Mouse (Mus musculus) left cerebral cortex, adult 9 months (tissue): ENCODE measurements around the gene Tspan9.

ENCODE experiments used
- DNase-seq, 2 experiments: peaks; one replicate each; pipeline ENCODE4 v3.0.0; 2022; ENCODE audit warnings: low spot score in 2 of 2

Gene Tspan9

GRCm38 (mm10) chr6:128078508-128078907 is 64.9 kb downstream of the Tspan9 start:
- no peak for DNase-seq

- DNase-seq: no peak
These were observed 67.0 kb downstream of the Tspan9 start for GRCm38 (mm10) chr6:128076104-128077020.

GRCm38 (mm10) chr6:128075453-128076003 is 67.9 kb downstream of the Tspan9 start:
- no peak for DNase-seq

GRCm38 (mm10) chr6:128070921-128071558 is 72.4 kb downstream of the Tspan9 start:
- DNase-seq: no peak

- no peak for DNase-seq
These were observed 73.1 kb downstream of the Tspan9 start for GRCm38 (mm10) chr6:128070072-128070872.

GRCm38 (mm10) chr6:128068144-128068543 is 75.2 kb downstream of the Tspan9 start:
- no peak for DNase-seq

- DNase-seq: no peak
These were observed 77.4 kb downstream of the Tspan9 start for GRCm38 (mm10) chr6:128065982-128066381.

- no peak for DNase-seq
These were observed 79.9 kb downstream of the Tspan9 start for GRCm38 (mm10) chr6:128063501-128063900.

GRCm38 (mm10) chr6:128062784-128063183 is 80.6 kb downstream of the Tspan9 start:
- no peak for DNase-seq

GRCm38 (mm10) chr6:128062216-128062615 is 81.2 kb downstream of the Tspan9 start:
- no peak for DNase-seq

GRCm38 (mm10) chr6:128061342-128061741 is 82.1 kb downstream of the Tspan9 start:
- DNase-seq: no peak

- DNase-seq: no peak
These were observed 84.8 kb downstream of the Tspan9 start for GRCm38 (mm10) chr6:128058570-128058969.

GRCm38 (mm10) chr6:128058157-128058556 is 85.2 kb downstream of the Tspan9 start:
- no peak for DNase-seq

GRCm38 (mm10) chr6:128053000-128053732 is 90.2 kb downstream of the Tspan9 start:
- no peak for DNase-seq

- DNase-seq: no peak
These were observed 95.7 kb downstream of the Tspan9 start for GRCm38 (mm10) chr6:128047671-128048070.

- no peak for DNase-seq
These were observed 96.2 kb downstream of the Tspan9 start for GRCm38 (mm10) chr6:128047239-128047638.

GRCm38 (mm10) chr6:128046799-128047198 is 96.6 kb downstream of the Tspan9 start:
- DNase-seq: no peak

- DNase-seq: no peak
These were observed 98.7 kb downstream of the Tspan9 start for GRCm38 (mm10) chr6:128044691-128045090.

- no peak for DNase-seq
These were observed 99.9 kb downstream of the Tspan9 start for GRCm38 (mm10) chr6:128043486-128043885.

GRCm38 (mm10) chr6:128041836-128042235 is 101.6 kb downstream of the Tspan9 start:
- DNase-seq: no peak
